Mouse (Mus musculus): ENCODE results near the gene Bcat1. TPM values are rescaled to one million over a fixed set of nuclear protein-coding genes. Genes with fewer than 3 reads are reported as not detected.
A peak's percentile ranks its signal among the peaks of the same experiment; 100 is the strongest.

Bcat1 gene
- polyA plus RNA-seq, 1 experiment from 2014 or later: 88.0 TPM

DNA sequence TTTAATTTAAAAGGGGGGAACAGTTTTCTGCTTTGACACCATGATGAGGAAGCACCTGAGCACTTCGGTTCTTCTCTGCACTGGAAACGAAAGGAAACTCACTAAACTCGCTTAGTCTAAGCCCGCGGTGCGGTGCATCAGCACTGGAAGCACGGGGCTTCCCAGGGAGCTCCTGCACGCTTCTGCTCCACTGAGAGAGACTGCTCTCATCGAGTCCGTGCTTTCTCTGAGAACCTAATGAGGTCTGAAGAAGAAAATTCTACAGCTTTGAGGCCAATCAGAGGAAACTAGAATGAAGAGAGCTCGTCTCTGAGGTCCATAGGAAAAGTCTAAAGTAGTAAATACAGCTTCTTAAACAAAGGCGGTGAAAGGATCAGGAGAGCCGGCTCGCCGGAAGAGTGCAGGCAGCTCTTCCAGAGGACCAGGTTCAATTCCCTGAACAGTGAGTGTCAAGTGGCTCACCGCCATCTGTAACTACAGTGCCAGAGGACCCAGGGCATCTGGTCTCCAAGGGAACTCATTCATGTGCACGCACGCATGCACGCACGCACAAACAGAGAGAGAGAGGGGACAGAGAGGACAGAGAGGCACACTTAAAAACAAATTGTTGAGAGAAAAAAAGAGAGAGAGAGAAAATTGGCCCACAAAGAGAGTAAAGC, 30.9 kb downstream of the Bcat1 start:
- Histone ChIP-seq H3K9ac (replicated peaks; ENCODE audit: low read length) (no peak overlapping the region), H3K9me3 (replicated peaks; ENCODE audit: control insufficient read depth, low read length) (no peaks in the 10 kb centered on the region), H3K36me3 (replicated peaks; ENCODE audit: control insufficient read depth, insufficient read depth, low read depth, low read length) (no peaks in the 10 kb centered on the region), H3K4me1 (ENCODE audit: control insufficient read depth, insufficient read depth, low read length) (no peaks in the 10 kb centered on the region), H3K27ac (replicated peaks; ENCODE audit: low read depth, low read length) (no peak overlapping the region), H3K27me3 (ENCODE audit: control insufficient read depth, insufficient read depth, low read length) (no peaks in the 10 kb centered on the region), H3K4me3 (ENCODE audit: low read depth, low read length) (no peak overlapping the region), H3K4me2 (ENCODE audit: low read depth, low read length) (no peak overlapping the region)
- WGBS: 84% methylated on average over 20 of the region's 20 CpGs
- ATAC-seq (replicated peaks; ENCODE audit: insufficient number of reproducible peaks, low FRiP score, low TSS enrichment, low read depth): no peak
- DNase-seq (ENCODE audit: low spot score): no peak

DNA sequence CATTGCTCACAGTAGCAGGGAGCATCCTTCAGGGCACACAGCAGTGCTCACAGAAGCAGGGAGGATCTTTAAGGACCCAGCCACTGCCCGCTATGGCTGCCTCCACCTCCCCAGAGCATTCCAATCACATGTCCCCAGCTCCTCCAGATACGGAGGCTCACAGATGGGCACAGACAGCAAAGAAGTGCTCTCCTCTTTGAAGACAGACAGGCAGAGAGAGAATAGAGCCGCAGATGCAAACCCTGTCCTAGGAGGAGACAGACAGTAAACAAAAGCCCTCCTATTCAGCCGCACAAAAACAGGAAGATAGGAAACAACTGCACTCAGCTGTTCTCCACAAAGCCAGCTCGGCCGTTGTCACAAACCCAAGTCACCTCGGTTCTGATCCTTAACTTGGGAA, 35.3 kb downstream of the Bcat1 start:
- H3K27ac ChIP-seq (replicated peaks; ENCODE audit: low read depth, low read length): no peak overlapping the region
- no peak for ATAC-seq (replicated peaks; ENCODE audit: insufficient number of reproducible peaks, low FRiP score, low TSS enrichment, low read depth)
- H3K4me3 ChIP-seq (ENCODE audit: low read depth, low read length): no peak overlapping the region
- no peak overlapping the region for H3K4me2 ChIP-seq (ENCODE audit: low read depth, low read length)
- H3K9me3 ChIP-seq (replicated peaks; ENCODE audit: control insufficient read depth, low read length): no peaks in the 10 kb centered on the region
- no peak for DNase-seq (ENCODE audit: low spot score)
- no peaks in the 10 kb centered on the region for H3K27me3 ChIP-seq (ENCODE audit: control insufficient read depth, insufficient read depth, low read length)
- no peaks in the 10 kb centered on the region for H3K4me1 ChIP-seq (ENCODE audit: control insufficient read depth, insufficient read depth, low read length)
- H3K36me3 ChIP-seq (replicated peaks; ENCODE audit: control insufficient read depth, insufficient read depth, low read depth, low read length): no peaks in the 10 kb centered on the region
- WGBS: 34% methylated on average over 7 of the region's 7 CpGs
- H3K9ac ChIP-seq (replicated peaks; ENCODE audit: low read length): no peak overlapping the region

DNA sequence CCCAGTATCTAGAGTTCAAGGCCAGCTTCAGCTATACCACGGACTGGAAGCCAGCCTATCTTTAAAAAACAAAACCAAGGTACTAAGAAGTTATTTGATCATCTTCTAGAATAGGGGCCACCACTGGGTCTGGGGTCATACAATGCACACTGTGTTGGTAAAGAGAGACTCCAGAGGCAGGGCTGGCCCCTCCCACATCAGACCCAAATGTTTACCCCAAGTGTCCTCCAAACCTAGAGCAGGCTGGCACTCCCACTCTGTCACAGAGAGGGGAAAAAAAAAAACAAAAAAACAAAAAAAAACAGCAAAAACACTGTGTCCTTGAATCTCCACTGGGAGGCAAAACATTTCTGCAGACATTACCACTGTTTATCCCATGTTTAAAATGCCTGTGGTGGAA, 38.4 kb downstream of the Bcat1 start:
- no peaks in the 10 kb centered on the region for H3K4me1 ChIP-seq (ENCODE audit: control insufficient read depth, insufficient read depth, low read length)
- H3K9ac ChIP-seq (replicated peaks; ENCODE audit: low read length): no peak overlapping the region
- no peaks in the 10 kb centered on the region for H3K9me3 ChIP-seq (replicated peaks; ENCODE audit: control insufficient read depth, low read length)
- no peaks in the 10 kb centered on the region for H3K27me3 ChIP-seq (ENCODE audit: control insufficient read depth, insufficient read depth, low read length)
- no peak overlapping the region for H3K27ac ChIP-seq (replicated peaks; ENCODE audit: low read depth, low read length)
- no peak overlapping the region for H3K4me3 ChIP-seq (ENCODE audit: low read depth, low read length)
- H3K4me2 ChIP-seq (ENCODE audit: low read depth, low read length): no peak overlapping the region
- DNase-seq (ENCODE audit: low spot score) (no peak), ATAC-seq (replicated peaks; ENCODE audit: insufficient number of reproducible peaks, low FRiP score, low TSS enrichment, low read depth) (no peak)
- H3K36me3 ChIP-seq (replicated peaks; ENCODE audit: control insufficient read depth, insufficient read depth, low read depth, low read length): no peaks in the 10 kb centered on the region; the same call in 1 of the 2 replicates
- 80% methylated on average over 1 of the region's 1 CpGs for whole genome bisulfite sequencing

DNA sequence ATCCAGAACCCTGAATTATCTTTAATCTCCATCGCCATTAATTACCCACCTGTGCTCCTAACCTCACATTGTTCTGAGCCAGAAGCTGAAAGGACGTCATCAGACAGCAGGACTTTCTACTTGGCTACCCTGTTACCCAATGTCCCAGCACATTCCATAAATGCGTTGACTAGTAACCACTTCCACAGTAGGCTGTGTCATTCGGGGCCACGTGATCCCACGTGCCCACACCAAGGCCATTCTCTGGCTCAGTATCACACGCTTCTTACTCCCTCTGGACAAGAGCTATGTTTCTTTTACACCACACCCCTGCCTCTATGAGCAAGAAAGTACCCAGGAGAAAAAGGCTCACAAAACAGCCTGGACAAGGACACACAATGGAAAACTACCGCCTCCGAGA, 40.6 kb downstream of the Bcat1 start:
- H3K4me3 ChIP-seq (ENCODE audit: low read depth, low read length): no peak overlapping the region
- H3K9me3 ChIP-seq (replicated peaks; ENCODE audit: control insufficient read depth, low read length): no peaks in the 10 kb centered on the region
- no peaks in the 10 kb centered on the region for H3K4me1 ChIP-seq (ENCODE audit: control insufficient read depth, insufficient read depth, low read length)
- ATAC-seq (replicated peaks; ENCODE audit: insufficient number of reproducible peaks, low FRiP score, low TSS enrichment, low read depth): no peak
- no peaks in the 10 kb centered on the region; the same call in none of the 2 replicates for H3K36me3 ChIP-seq (replicated peaks; ENCODE audit: control insufficient read depth, insufficient read depth, low read depth, low read length)
- 93% methylated on average over 9 of the region's 9 CpGs for WGBS
- no peaks in the 10 kb centered on the region for H3K27me3 ChIP-seq (ENCODE audit: control insufficient read depth, insufficient read depth, low read length)
- no peak overlapping the region for H3K4me2 ChIP-seq (ENCODE audit: low read depth, low read length)
- no peak overlapping the region for H3K9ac ChIP-seq (replicated peaks; ENCODE audit: low read length)
- no peak for DNase-seq (ENCODE audit: low spot score)
- H3K27ac ChIP-seq (replicated peaks; ENCODE audit: low read depth, low read length): no peak overlapping the region

DNA sequence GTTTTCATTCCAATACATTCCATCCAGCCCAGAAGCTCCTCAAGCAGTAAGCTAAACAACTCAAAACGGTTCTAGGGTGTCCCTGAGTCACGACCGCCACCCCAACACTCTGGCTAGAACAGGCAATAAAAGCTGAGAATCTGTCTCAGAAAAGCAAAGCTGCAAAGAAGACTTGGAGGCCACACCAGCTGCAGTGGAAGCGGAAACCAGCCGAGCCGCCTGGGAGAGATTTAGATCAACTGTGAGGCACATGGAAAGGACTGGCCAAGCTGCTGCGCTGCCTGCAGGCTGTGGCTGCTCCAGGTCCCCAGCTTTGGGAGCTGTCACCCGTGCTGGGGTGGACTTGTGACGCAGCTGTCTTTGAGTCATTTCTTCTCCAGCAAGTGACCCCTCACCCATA, 45.4 kb downstream of the Bcat1 start:
- H3K4me2 ChIP-seq (ENCODE audit: low read depth, low read length): no peak overlapping the region
- no peak overlapping the region for H3K4me3 ChIP-seq (ENCODE audit: low read depth, low read length)
- no peak overlapping the region for H3K27ac ChIP-seq (replicated peaks; ENCODE audit: low read depth, low read length)
- H3K9ac ChIP-seq (replicated peaks; ENCODE audit: low read length): no peak overlapping the region
- H3K36me3 ChIP-seq (replicated peaks; ENCODE audit: control insufficient read depth, insufficient read depth, low read depth, low read length): no peaks in the 10 kb centered on the region; the same call in none of the 2 replicates
- 87% methylated on average over 9 of the region's 9 CpGs for WGBS
- no peaks in the 10 kb centered on the region for H3K4me1 ChIP-seq (ENCODE audit: control insufficient read depth, insufficient read depth, low read length)
- H3K9me3 ChIP-seq (replicated peaks; ENCODE audit: control insufficient read depth, low read length): no peaks in the 10 kb centered on the region
- no peak for DNase-seq (ENCODE audit: low spot score)
- no peak for ATAC-seq (replicated peaks; ENCODE audit: insufficient number of reproducible peaks, low FRiP score, low TSS enrichment, low read depth)
- H3K27me3 ChIP-seq (ENCODE audit: control insufficient read depth, insufficient read depth, low read length): no peaks in the 10 kb centered on the region

DNA sequence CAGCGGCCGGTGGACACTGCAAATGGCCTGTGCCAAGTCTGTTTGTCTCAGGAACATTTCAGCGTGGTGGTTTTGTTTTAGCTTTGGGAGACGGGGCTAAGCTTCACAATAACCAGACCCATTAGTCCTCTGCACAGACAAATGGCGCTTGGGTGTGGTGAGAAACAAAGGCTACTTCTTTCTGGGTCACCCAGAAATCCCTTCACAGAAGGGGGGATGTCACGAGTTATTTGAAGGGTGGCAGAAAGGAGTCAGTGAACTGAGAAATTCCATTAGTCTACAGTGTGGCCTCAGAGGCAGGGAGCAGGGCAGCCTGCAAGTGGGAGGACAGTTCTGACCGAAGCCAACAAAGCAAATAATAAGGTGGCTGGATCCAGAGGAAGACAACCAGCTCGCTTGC, 52.0 kb downstream of the Bcat1 start:
- no peak for ATAC-seq (replicated peaks; ENCODE audit: insufficient number of reproducible peaks, low FRiP score, low TSS enrichment, low read depth)
- no peaks in the 10 kb centered on the region for H3K27me3 ChIP-seq (ENCODE audit: control insufficient read depth, insufficient read depth, low read length)
- WGBS: 75% methylated on average over 8 of the region's 8 CpGs
- no peak for DNase-seq (ENCODE audit: low spot score)
- no peaks in the 10 kb centered on the region for H3K4me1 ChIP-seq (ENCODE audit: control insufficient read depth, insufficient read depth, low read length)
- no peak overlapping the region for H3K4me3 ChIP-seq (ENCODE audit: low read depth, low read length)
- no peak overlapping the region for H3K9ac ChIP-seq (replicated peaks; ENCODE audit: low read length)
- peaks cover 3% of the 10 kb centered on the region; the same call in 1 of the 2 replicates for H3K36me3 ChIP-seq (replicated peaks; ENCODE audit: control insufficient read depth, insufficient read depth, low read depth, low read length)
- H3K27ac ChIP-seq (replicated peaks; ENCODE audit: low read depth, low read length): no peak overlapping the region
- H3K9me3 ChIP-seq (replicated peaks; ENCODE audit: control insufficient read depth, low read length): no peaks in the 10 kb centered on the region; the same call in 1 of the 2 replicates
- no peak overlapping the region for H3K4me2 ChIP-seq (ENCODE audit: low read depth, low read length)

DNA sequence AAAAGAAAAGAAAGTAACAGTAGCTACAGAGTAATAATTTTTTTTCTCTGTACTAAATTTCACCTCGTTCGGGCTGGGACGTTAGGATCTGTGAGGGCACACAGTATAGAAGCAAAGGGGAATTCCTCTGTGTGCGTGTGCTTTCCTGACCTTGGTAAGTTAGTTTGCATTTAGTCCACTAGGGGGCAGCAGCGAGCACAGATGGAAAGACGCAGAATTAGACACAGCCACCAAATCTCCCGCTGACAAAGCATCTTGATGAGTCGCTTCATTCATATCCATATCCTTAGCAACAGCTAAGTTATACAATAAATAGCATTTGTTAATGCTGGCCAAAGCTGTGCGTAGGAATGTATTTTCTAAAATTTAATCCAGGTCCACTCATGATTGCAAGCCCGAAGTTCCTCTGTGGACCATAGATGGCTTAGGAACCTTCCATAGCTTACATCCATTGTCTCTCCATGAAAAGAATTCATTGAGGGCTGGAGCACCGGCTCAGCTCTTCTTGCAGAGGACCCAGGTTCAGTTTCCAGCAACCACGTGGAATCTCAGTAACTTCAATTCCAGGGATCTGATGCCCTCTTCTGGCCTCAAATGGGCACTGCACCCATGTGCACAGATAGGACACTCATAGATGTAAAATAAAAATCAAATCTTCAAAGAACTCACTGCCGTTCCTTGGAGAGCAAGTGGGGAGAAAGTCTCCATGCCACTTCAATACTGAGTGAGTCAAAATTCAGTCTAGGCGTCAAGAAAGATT, 52.8 kb downstream of the Bcat1 start:
- no peak overlapping the region for H3K27ac ChIP-seq (replicated peaks; ENCODE audit: low read depth, low read length)
- H3K27me3 ChIP-seq (ENCODE audit: control insufficient read depth, insufficient read depth, low read length): no peaks in the 10 kb centered on the region
- peaks cover 3% of the 10 kb centered on the region for H3K36me3 ChIP-seq (replicated peaks; ENCODE audit: control insufficient read depth, insufficient read depth, low read depth, low read length)
- H3K4me2 ChIP-seq (ENCODE audit: low read depth, low read length): no peak overlapping the region
- no peaks in the 10 kb centered on the region; the same call in 1 of the 2 replicates for H3K9me3 ChIP-seq (replicated peaks; ENCODE audit: control insufficient read depth, low read length)
- ATAC-seq (replicated peaks; ENCODE audit: insufficient number of reproducible peaks, low FRiP score, low TSS enrichment, low read depth) (no peak), DNase-seq (ENCODE audit: low spot score) (peak; percentile 68)
- 85% methylated on average over 14 of the region's 14 CpGs for WGBS
- H3K4me1 ChIP-seq (ENCODE audit: control insufficient read depth, insufficient read depth, low read length): no peaks in the 10 kb centered on the region
- no peak overlapping the region for H3K4me3 ChIP-seq (ENCODE audit: low read depth, low read length)
- no peak overlapping the region for H3K9ac ChIP-seq (replicated peaks; ENCODE audit: low read length)

DNA sequence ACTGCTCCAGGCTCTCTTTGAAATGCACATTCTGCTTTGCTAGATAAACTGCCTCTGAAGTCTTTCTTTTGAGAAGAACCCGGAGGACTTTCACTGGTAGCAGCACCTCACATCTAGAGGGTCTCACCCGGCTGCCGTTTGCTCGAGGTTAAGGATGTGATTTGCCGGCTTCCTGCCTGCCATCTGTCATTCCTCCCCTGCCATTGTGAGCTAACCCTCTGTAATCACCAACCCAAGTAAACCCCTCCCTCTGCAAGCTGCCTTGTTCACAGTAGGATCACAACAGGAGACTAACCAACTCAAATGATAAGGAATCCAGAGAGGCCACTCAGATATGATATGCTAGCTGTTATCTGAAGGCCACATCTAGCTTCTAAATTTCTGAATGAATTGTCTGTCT, 53.6 kb downstream of the Bcat1 start:
- Histone ChIP-seq H3K27me3 (ENCODE audit: control insufficient read depth, insufficient read depth, low read length) (no peaks in the 10 kb centered on the region), H3K9me3 (replicated peaks; ENCODE audit: control insufficient read depth, low read length) (no peaks in the 10 kb centered on the region; the same call in 1 of the 2 replicates), H3K4me2 (ENCODE audit: low read depth, low read length) (no peak overlapping the region), H3K4me3 (ENCODE audit: low read depth, low read length) (no peak overlapping the region), H3K27ac (replicated peaks; ENCODE audit: low read depth, low read length) (no peak overlapping the region), H3K9ac (replicated peaks; ENCODE audit: low read length) (no peak overlapping the region), H3K4me1 (ENCODE audit: control insufficient read depth, insufficient read depth, low read length) (no peaks in the 10 kb centered on the region), H3K36me3 (replicated peaks; ENCODE audit: control insufficient read depth, insufficient read depth, low read depth, low read length) (peaks cover 3% of the 10 kb centered on the region)
- ATAC-seq (replicated peaks; ENCODE audit: insufficient number of reproducible peaks, low FRiP score, low TSS enrichment, low read depth) (no peak), DNase-seq (ENCODE audit: low spot score) (no peak)
- WGBS: 65% methylated on average over 5 of the region's 5 CpGs

All from embryonic facial prominence, embryonic 11.5 days (tissue).